Mouse (Mus musculus) G1E (cell line): ENCODE data around the gene Pik3r1.

ENCODE experiments used
- CTCF ChIP-seq: IDR thresholded peaks from 2 replicates; pipeline ENCODE4 v1.5.1; 2012; ENCODE audit warnings: low read depth, low read length, inconsistent platforms, mixed read lengths
- GATA1 ChIP-seq: IDR thresholded peaks from 2 replicates; pipeline ENCODE4 v1.6.1; 2012; ENCODE audit warnings: borderline replicate concordance, low read length, inconsistent platforms, mixed read lengths
- GATA2 ChIP-seq: IDR thresholded peaks from 2 replicates; pipeline ENCODE4 v1.6.1; 2012; ENCODE audit warnings: low read depth, low read length, inconsistent platforms, borderline replicate concordance
- TAL1 ChIP-seq: conservative IDR thresholded peaks from 2 replicates; pipeline ENCODE4 v1.6.1; 2012; ENCODE audit warnings: low read depth, low read length, inconsistent platforms, mixed read lengths

DNA sequence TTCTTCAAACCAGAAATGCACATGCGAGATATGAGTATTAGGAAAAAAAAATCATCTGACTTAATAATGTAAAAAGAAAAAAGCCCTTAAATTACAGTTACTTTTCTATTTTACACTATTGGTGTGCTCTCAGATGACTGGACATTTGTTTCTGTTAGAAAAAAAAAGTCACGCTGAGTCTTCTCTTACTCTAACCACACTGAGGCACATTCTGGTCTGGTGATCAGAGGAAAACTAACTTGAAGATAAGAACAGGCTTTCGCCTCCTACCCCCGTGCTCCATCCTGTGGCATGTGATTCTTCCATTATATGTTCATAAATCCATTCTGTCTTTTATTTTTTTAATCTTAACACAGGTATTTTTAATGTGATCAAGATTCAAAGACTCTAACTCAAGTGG is 30.5 kb upstream of the Pik3r1 start:
- TF ChIP-seq CTCF (no peak), GATA2 (no peak), GATA1 (no peak), TAL1 (no peak)
